Mouse (Mus musculus): ENCODE data around the gene Amfr. TPM values are rescaled to one million over a fixed set of nuclear protein-coding genes. Genes with fewer than 3 reads are reported as not detected.

The Amfr gene
- 100 to 1,000 TPM; 115 to 150 (median 130) TPM for total RNA-seq (2022)

DNA sequence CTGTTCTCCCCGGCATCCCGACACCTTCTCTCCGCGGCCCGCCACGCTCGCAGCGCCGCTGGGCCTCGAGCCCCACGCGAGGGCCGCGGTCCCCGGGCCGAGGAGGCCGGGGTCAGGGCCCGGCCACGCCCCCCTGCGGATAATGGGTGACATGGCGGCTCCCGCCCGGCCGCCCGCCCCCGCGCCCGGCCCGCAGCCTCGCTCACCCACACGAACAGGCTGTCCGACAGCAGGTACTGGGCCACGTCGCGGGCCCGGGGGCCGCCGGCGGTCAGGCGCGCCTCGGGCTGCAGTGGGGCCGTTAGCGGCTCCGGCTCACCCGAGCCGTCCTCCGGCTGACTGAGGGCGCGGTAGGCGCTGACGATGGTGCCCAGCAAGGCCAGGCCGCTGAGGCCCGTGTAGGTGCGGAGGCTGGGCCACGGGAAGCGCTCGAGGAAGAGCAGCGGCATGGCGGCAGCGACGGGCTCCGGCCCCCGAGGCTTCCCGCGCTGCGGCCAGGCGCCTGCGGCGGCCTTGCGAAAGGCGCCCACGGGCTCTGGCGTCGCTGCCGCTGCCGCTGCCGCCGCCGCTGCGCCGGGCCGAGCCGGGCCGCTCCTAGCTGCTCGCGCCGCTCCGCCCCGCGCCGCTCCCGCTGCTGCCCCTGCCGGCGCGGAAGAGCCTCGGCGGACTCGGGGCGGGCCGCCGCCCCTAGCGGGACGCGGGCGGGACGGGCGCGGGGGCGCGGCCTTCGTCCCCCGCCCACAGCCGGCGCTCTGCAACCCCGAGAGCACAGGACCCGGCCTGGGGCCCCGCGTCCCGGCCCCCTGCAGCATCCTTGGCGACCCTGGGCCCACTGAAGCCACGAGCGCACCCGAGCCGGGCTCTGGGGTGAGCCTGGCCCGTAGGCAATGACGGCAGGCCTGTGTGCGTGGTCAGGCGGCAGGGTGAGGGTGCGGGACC is at the start of gene Amfr:
Gene Amfr, minus strand, starts transcription at position 830 of the 939 bp plus-strand sequence.
- peak; percentile 36 to 49 for DNase-seq (ENCODE audit: low spot score in 2 of 2)

DNA sequence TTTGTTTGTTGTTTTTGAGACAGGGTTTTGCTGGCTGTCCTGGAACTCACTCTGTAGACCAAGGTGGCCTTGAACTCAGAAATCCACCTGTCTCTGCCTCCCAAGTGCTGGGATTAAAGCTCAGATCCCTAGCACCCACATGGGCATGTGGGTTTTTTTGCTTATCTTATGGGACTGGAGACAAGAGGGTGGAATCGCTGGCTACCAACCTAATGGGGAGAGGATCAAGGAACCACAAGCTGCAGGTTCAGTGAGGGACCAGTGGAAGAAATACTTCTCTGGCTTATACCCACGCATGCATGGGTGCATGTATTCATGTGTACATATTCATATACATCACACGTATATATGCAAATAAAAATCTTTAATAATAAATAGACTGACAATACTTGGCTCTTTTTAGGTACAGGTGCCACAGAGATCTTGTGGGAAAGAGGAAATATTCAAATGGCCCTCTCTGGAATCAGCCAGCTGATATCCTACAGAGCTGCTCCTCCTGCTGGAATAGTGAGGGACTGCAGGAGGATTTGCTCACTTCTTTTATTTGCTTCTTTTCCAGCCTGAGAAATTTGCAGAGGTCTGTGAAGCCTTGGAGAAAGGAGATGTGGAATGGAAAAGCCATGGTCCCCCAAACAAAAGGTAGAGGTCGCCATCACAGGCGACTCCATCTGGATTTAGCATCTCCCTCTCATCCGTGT is 44.7 kb upstream of the Amfr start:
- DNase-seq (ENCODE audit: low spot score in 2 of 2), result peak in 1 of 2 experiments; percentile 7

DNA sequence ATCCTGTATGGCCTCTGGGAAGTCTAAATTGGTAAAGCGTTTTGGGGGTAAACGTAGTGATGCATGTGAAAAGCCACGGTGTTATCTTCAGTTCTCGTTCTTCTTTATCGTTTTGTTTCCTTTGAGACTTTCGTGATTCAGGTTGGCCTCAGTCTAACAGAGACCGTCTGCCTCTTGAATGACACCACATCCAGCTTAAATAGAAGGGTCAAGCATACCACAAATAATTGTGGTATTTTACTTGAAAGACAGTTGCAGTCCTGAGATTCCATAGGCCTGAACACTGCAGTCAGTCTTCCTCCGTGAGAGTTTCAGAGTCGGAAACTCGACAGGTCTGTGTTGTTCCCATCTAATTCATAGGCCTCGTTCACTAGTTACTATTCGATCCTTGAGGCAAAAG is 40.1 kb upstream of the Amfr start:
- no peak for DNase-seq (ENCODE audit: low spot score in 2 of 2)

DNA sequence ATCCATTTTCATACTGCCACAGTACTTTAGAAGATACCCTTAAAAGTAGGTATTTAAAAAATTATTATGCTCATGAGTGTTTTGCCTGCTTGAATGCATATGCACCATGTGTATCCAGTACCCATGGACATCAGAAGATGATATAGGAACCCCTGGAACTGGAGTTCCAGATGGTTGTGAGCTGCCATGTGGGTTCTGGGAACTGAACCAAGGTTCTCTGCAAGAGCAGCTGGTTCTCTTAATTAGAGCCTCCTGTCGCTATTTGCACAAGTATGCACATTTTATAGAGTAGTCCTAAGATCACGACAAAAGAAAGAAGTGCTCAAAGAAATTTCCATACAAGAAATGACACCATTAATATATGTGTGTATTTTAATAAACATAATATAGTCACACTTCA is 35.2 kb upstream of the Amfr start:
- no peak for DNase-seq (ENCODE audit: low spot score in 2 of 2)

DNA sequence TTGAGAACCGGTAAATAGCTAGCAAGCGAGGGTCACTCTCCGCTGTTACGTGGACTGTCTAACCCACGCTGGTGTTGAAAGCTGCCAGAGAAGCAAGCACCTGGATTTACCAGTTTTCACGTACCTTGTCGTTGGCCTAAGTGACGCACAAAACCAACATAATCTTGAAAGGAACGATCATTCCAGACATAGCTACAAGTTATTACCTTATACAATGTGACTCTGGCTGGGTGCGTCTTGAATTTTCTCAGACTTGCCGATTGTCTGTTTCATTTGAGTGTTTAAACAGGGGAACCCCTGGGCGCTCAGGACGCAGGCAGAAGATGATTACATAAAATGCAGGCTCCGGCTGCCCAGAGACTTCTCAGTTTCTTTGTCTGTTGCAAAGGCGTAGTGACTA is 25.2 kb upstream of the Amfr start:
- DNase-seq (ENCODE audit: low spot score in 2 of 2), result no peak

DNA sequence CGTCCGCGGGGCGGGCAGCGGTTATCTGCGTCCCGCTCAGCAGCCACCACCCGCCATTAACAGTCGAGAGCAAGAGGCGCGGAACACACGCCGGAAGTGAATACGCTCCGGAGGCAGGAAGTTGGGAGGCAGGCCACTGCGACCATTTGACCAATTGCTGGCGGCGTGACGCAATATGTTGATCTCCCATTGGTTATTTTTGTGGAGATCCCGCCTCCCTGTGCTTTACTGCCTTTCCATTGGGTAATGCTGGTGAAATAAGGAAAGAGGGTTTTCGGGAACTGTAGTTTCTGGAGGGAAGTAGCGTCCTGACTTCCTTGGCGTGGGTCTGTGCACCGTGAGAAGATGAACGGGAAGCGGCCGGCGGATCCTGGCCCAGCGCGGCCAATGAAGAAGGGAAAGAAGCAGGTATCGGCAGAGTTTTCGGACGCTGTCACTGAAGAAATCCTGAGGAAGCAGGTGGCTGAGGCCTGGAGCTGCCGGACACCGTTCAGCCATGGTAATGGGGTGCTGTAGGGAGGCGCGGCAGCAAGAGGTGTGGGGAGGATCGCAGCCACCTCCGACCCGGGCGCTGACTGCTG is 24.4 kb upstream of the Amfr start, which contains the start of the genes Nudt21 and Ogfod1:
Gene Nudt21, minus strand, starts transcription at position 88 of the 581 bp plus-strand sequence.
Gene Ogfod1, plus strand, starts transcription at position 255 of the 581 bp plus-strand sequence.
- DNase-seq (ENCODE audit: low spot score in 2 of 2), result peak; percentile 90 to 91

DNA sequence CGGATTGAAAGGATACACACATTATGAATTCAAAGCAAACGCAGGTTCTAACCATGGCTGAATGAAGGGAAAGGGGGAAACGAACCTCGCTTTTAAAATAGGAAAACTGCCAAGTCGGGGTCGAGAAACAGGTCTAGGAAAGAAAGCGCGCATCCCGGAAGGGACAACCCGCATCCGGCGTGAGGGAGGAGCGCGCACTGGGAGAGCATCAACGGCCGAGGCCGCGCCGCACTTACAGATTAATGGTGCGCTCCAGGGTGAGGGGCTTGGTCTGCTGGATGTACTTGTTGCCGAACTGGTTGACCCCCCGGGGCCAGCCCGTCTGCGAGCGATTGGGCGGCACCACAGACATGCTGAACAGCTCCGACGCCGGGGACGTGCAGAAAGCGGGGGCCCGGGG is 23.9 kb upstream of the Amfr start:
- peak in 1 of 2 experiments; percentile 21 for DNase-seq (ENCODE audit: low spot score in 2 of 2)

DNA sequence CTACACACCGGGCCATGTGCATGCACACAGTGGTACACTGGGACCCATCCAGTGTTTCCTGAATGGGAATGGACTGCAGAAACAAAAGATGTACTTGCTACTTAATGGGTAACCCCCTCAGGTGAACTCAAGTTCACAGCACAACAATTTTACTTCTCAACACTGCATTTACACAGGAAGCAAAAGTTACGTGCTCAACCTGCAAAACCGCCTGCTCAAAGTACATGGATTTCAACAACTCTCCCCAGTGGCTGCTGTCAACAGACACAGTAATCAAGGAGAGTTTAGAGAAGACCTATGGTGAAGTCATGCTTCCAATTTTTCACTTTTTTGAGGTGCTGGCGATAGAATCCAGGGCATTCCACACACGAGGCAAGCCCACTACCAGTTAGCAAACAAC is 22.6 kb upstream of the Amfr start:
- DNase-seq (ENCODE audit: low spot score in 2 of 2), result no peak

DNA sequence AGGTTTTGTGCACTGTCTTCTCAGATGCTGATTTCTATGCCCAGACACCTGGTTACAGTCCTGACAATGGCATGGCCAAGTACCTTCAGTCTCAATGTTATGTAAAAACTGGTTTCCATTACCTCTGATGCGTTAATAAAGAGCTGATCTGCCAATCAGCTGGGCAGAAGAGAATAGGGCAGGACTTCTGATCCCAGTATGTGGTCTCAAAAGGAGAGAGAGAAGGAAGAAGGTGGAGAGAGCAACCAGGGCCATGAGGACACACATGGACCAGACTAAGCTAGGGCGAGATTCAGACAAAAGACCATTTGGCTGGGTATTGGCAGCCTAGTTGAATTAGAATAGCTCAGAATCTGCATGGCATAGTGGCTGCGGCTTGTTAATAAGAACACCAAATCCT is 21.0 kb upstream of the Amfr start:
- no peak for DNase-seq (ENCODE audit: low spot score in 2 of 2)

DNA sequence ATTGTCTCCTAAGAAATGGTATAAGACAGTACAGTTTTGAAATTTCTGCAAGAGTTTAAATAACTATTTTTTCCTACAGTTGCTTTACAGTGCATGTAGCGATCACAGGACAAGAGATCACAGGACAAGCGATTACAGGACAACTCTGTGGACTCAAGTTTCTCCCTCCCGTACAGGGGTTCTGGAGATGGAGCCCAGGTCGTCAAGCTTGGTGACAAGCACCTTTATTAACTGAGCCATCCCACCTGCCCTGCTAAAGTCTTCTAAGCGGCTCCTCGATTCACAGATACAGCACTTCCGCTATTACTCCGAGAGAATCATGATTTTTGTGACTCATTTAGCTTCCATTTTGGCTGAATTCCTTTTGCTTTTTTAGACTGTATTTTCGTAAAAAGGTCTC is 17.1 kb upstream of the Amfr start:
- no peak for DNase-seq (ENCODE audit: low spot score in 2 of 2)

DNA sequence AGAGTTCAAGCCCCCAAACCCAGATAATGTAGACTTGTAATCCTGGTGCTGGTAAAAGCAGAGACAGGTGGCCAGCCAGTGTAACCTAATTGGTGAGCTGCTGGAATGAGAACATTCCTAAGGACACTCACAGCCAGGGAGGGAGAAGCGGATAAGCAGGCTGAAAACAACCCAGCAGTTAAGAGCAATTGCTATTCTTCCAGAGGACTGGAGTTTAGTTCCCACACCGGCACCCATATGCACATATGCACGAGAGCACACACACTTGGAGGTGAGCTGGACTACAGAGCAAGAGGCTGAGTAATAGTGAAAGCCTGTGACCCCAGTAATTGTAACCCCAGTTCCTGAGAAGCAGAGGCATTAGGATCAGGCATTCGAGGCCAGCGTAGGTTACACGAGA is 11.3 kb upstream of the Amfr start:
- DNase-seq (ENCODE audit: low spot score in 2 of 2), result no peak

DNA sequence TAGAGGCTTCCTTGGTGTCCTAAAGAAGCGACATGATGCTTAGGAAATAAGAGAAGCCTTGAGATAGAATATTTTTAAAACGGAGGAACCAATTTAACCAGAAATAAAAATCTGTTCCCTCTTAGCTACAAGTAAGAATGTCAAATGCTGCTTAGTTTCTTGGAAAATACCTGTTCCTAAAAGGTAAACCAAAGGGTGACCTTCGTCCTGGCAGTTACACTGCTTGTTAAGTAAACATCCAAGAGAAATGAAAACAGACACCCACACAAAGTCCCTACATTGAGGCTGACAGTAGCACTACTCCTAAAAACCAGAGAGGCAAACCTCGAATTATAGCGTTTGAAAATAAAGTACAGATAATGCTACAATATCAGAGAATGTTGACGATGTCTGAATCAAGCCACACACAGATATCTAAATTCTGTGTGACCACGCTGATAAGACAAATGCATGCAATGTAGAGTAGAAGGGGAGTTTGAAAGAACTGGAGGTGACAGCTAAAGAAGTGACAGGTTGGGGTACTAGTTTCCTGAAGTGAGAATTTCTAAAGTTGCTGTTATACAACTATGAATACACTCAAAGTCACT is 477 bp upstream of the Amfr start:
- no peak for DNase-seq (ENCODE audit: low spot score in 2 of 2)

DNA sequence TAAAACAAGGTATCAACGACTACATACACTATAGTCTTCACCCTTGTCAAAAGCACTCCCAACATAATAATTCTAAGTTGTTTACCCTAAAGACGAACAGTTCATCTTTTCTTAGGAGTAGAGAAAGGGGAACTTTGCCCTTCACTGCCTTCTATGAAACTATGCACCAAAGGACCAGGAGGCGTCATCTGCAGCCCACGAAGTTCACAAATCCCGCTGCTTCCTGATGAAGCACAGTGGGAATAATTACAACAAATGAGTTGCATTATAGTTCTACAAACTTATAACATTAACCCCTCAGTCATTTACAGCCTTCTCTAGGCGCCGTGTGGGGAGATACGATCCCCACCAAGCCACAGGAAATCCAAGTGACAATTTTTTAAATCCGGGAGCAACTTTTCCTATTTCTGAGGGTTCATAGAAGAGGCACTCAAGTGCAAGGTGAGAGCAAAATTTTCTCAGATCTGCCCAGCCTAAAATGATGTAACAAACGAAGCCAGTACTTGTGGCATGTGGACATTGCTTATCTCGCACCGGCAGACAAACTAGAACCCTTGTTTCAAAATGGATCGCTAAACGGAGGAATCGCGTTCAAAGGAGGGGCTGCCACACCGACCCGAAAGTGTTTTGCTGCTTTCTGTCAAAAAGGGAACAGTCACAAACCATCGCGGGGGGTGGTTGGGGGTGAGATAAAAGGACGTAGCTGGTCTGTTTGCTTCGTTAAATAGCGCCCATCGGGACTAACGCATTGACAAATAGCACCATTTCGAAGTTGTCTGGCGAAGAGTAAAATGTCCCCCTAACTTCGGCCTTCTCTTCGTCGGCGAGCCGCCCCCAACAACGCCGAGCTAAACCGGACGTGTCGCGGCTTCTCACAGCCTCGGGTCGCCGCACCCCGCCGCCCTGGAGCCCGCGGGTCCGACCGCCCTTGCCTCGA is 1.3 kb downstream of the Amfr start:
- no peak for DNase-seq (ENCODE audit: low spot score in 2 of 2)

DNA sequence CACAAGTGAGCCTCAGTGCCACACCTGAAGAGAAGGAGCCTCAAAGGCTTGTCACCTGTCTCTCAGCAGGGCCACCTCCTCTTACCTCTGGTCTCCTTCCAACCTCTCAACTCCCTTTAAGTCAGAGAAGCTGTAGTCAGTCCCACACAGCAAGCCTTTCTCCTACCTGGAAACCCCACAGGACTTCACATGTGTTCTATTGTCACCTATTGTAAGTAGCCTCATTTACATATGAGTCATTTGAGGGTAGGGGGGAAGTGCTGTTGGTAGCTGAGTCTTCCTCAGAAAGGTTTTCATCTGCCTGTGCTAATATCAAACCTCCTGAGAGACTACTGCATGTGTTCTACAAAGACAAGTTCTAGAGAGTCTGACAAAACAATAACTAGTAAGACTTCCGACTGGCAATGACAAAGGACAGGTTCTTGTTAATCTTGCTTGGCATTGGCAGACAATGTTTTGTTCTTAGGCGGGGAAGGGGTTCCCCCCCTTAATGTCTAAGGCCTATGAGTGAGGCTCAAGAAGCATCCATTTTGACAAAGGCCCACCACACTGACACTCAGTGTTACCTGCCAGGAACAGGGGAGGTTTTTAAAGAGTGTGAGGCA is 2.4 kb downstream of the Amfr start:
- DNase-seq (ENCODE audit: low spot score in 2 of 2), result no peak

DNA sequence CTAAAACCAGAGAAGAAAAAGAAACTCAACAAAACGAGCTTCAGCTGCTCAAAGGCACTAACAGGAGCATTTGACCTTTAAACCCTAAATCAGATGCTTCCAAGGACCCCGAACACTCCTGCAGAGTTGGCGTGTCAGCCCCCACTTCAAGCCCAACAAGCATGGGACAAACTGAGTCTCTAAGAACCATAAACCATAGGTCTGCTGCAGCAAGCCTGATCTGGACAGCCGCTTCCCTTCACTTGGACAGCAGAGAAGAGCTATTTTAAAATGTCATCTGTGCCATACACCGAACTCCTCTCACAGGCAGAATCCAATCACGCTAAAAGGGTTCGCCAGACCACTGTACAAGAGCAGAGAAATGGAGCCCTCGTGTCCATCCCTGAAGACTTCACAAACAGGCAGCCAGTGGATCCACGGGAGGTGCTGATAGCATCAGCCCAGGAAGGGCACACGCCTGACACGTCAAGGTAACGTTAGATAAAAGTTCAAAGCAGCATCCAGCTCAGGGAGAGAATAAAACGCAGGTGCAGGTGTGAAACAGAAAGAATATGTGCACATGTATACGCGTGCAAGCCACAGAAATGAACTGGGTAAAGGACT is 3.3 kb downstream of the Amfr start:
- peak in 1 of 2 experiments; percentile 3 for DNase-seq (ENCODE audit: low spot score in 2 of 2)

DNA sequence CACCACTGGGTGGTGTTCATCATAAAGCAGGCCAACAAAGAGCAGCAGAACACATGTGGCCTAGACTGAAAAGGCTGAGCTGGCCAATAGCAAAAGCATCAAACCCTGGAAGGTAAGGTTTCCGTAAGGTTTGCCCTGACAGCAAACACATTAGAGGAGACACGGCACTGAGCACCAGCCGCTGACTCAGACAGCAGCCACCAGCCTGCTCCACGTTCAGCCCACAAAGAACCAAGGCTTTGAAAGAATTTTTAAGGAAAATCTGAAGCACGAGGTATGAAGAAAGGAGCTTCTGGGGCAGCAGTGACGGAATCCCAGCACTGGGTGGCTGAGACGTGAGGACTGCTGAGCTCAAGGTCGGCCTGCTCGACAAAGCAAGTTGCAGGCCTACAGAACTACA is 8.5 kb downstream of the Amfr start:
- DNase-seq (ENCODE audit: low spot score in 2 of 2), result no peak

DNA sequence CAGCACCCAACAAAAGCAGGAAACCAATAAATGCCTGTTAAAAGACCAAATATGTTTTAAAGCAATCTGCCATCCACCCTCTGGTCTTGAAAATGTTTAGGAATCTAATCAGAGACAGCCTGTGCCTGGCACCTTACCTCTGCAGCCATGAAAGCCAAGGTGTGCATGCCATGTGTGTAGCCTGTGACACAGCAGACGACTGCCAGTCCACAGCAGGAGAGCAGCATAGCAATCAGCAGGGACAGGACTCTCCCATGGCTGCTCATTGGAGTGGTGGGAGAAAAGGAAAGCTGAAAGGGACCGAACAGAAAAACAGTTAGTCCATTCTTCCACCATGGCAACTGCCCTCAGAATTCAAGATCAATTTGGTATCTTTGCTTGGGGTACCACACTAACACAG is 13.7 kb downstream of the Amfr start:
- no peak for DNase-seq (ENCODE audit: low spot score in 2 of 2)

DNA sequence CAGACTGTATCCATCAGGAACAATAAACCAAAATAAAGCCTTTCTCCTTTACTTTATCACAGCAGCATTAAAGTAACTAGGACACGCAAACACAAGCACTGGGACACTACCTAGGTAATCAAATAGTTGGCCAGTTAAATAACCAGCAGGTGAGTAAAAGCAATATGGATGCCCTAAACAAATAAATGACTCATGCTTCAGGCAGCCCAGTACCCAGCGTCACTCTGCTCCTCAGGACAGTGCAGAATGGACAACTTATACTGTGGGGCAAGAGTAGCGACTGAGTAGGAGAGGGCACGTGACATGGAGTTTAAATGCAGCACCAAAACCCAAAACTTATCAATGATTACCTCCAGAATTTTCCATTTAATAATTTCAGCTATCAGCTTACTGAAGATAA is 22.9 kb downstream of the Amfr start:
- no peak for DNase-seq (ENCODE audit: low spot score in 2 of 2)

DNA sequence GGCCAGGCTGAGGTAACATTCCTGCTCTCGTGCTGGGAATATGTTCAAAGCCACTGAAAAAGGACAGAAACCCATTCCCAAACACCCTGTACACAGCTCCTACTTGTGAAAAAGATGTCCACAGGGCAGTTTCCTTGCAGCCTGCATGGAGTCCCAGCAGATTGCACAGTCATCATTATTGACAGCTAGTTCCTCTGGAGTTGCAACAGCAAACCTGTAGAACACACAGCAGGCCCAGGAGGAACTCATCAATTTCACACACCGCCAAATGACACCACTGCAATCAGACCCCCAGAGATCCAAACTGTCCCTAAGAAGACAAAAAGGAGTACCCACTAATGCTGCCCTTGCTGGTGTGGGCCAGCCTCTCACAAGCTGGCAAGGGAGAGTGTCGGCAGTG is 27.9 kb downstream of the Amfr start:
- DNase-seq (ENCODE audit: low spot score in 2 of 2), result no peak

DNA sequence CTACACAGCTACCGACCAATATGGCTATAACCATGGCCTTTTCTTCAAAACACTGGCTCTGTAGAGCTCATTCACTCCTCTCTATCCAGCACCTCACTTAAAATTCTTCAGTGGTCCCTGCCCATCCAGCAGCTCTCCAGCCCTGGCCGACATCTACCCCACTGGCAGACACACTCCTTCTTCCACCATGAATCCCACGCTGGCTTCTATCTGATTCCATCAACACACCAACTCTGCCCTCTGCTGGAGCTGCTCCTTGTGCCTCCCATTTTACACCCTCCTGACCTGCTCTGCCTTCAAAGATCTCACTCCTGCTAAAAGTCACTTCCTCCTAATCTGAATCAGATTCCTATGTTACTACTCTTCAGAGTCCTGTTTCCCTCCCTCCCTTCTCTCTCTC is 28.8 kb downstream of the Amfr start:
- no peak for DNase-seq (ENCODE audit: low spot score in 2 of 2)
